Mouse (Mus musculus) urinary bladder, postnatal 0 days (tissue): ENCODE measurements around the gene Gja4. TPM values are rescaled to one million over a fixed set of nuclear protein-coding genes. Genes with fewer than 3 reads are reported as not detected.

Source experiments
- polyA plus RNA-seq: library from polyadenylated mRNA; unstranded; fragments of >200 nt; fragmentation: Nextera tagmentation; extraction: Ambion mirVana; gene quantifications from 2 replicates; pipeline ENCODE4 v1.2.1, GENCODE M21; 2015

Gene Gja4
- 8.7 and 10.8 TPM in 2 replicates for polyA plus RNA-seq

DNA sequence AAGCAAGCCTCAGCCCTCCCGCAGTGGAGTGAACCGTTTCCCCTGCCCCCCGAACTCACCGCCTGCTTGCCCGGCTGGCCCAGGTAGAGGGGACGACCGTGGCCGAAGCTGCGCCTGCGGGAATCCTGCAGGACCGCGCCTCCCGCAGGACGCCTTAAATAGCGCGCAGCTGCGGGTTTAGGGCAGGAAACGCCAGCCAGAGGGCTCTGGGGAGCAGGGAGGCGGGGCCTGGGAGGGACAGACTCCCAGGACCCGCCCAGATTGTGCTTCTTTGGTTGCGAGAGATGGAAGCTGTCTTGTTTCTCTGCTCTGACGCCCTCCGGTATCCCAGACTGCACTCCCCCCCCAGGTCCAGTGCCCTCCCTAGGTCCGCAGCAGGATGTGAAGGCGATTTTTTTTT lies at the start of gene Gja4:
Gene Gja4 (minus strand): TSS at position 179 of the 400 bp plus-strand sequence.

DNA sequence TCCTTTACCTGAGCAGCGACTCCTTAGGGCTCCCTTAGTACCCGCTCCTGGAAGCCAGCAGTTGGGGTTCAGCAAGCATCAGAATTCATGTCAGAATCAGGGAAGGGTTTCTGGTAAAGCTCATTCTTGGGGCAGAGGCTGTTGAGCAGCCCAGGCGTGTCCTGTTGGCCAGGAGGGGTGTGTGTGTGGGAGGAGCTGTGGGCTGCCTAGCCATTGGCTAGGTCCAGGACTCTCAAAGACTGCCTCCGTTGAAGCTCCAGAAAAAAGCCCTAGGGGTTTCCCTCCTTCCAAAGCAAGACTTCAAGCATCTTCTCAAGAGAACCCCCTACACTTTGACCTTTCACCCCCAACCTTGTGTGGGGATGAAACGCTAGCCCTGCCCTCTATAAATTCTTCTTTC lies 44.2 kb upstream of the Gja4 start, which contains the start of gene Gjb5:
Gene Gjb5 (minus strand): TSS at position 164 of the 400 bp plus-strand sequence.

DNA sequence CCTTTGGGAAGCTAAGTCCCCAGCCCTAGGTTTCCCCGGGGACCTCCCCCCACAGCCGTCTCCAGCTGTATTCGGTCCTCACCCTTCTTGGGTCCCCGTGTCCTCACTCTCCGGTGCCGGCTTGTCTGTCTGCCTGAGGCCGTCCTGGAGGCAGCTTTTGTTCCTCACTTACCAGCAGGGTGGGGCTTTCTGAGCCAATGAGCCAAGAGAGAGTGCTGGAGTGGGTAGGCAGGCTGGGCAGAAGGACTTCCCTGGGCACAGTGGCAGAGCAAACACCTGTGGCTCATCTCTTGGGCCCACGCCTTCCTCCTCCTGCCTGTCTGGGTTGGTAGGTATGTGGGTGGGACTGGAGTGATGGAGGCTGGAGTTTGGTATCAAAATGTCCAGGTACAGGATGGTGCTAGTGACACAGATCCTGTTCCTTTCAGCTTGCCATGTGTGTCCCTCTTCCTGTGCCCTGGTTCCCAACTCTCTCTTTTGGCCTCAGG lies 40.2 kb upstream of the Gja4 start, which contains the start of gene Gjb4:
Gene Gjb4 (minus strand): TSS at position 131 of the 488 bp plus-strand sequence.

DNA sequence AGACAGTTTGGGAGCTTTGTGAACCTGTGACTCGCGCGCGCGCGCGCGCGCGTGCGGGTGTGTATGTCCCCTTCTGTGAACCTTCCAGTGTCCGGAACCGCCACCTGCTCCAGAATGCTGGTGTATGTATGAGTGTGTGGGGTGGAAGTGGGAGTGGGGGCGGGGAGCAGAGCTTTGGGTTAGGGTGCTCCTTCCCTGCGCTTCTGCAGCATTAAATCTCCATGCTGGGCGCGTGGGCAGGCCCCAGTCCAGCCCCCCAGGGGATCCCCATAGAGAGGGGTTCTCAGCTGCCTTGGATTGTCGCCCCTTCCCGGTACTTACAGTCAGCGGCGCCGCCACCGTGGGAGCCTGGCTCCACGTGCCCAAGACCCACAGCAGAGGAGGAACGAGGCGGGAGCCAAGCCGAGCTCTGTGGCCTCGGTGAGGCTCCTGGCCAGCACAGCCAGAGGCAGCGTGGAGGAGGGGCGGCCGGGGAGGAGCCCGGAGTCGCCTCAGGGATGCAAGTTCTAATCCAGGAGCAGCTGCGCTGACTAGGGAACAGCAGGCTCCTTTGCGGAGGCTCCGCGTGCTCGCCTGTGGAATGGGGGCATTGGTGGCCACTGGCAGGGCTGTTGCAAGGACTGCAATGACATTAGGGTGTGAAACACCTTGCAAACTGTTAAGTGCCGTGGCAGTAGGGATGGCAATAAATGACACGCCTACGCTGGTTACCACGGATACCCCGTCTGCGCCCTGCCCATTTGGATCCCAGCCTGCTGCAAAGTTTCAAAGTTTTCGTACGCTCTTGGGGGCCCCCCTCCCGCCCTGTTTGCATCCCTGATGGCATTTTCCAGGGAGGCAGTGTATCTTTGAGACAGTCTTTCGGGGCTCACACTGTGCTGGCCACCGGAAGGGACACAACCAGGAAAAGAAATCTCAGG lies 16.6 kb upstream of the Gja4 start, which contains the start of gene Gjb3:
Gene Gjb3 (minus strand): TSS at position 664 of the 920 bp plus-strand sequence.

Other genes with a start within 250 kb of the Gja4 start
- gene Zmym6, start 236.7 kb downstream of the Gja4 start, polyA plus RNA-seq: 6.2 and 8.3 TPM in 2 replicates
- gene Tmem35b, start 190.3 kb downstream of the Gja4 start, polyA plus RNA-seq: 15.6 and 15.7 TPM in 2 replicates
- gene Dlgap3, start 144.8 kb downstream of the Gja4 start, polyA plus RNA-seq: 0.05 and 0.08 TPM in 2 replicates
- gene Smim12, start 70.3 kb downstream of the Gja4 start, polyA plus RNA-seq: 48.7 and 51.0 TPM in 2 replicates
- 13.4 and 13.7 TPM in 2 replicates for gene Gjb3, start 16.8 kb upstream of the Gja4 start, polyA plus RNA-seq
- gene Gjb4, start 40.0 kb upstream of the Gja4 start, polyA plus RNA-seq: 1.9 and 4.2 TPM in 2 replicates
- 11.5 and 13.4 TPM in 2 replicates for gene Gjb5, start 44.1 kb upstream of the Gja4 start, polyA plus RNA-seq